Mouse (Mus musculus) midbrain, embryonic 14.5 days (tissue): ENCODE measurements at regions not wholly inside any gene's neighbourhood (a gene's known extent, or its start where the extent isn't known, plus 50 kb on each side); places are given as distances from the start of the nearest gene placed in this dataset.

Experiments used
- ATAC-seq: fragments of 200-750 bp; cut with Nextera tagmentation; 2 replicates; pipeline ENCODE4 v1.8.0; 2017; ENCODE audit warnings: moderate number of reproducible peaks, moderate library complexity; ENCODE audit not compliant: low FRiP score, low TSS enrichment
- DNase-seq: peaks from one replicate; pipeline ENCODE4 v3.0.0-alpha.2; 2015
- H3K27ac ChIP-seq: fragments of 300-500 bp; sonication (generic); replicated peaks from 2 replicates; pipeline ENCODE4 v1.5.1; 2014; ENCODE audit warnings: mild to moderate bottlenecking, low read depth, low read length, moderate library complexity
- H3K27me3 ChIP-seq: fragments of 300-500 bp; sonication (generic); 2 replicates; pipeline ENCODE4 v1.6.1; 2014; ENCODE audit warnings: low read length, control low read depth, mixed read lengths; ENCODE audit not compliant: control insufficient read depth, insufficient read depth
- H3K36me3 ChIP-seq: fragments of 300-500 bp; sonication (generic); 2 replicates; pipeline ENCODE4 v1.6.1; 2014; ENCODE audit warnings: low read length, control low read depth; ENCODE audit not compliant: control insufficient read depth, insufficient read depth
- H3K4me1 ChIP-seq: fragments of 300-500 bp; sonication (generic); 2 replicates; pipeline ENCODE4 v1.6.1; 2014; ENCODE audit warnings: mild to moderate bottlenecking, antibody characterized with exemption, low read length, control low read depth; ENCODE audit not compliant: control insufficient read depth, insufficient read depth
- H3K4me2 ChIP-seq: fragments of 300-500 bp; sonication (generic); 2 replicates; pipeline ENCODE4 v1.6.1; 2014; ENCODE audit warnings: mild to moderate bottlenecking, low read length, moderate library complexity
- H3K4me3 ChIP-seq: fragments of 300-500 bp; sonication (generic); replicated peaks from 2 replicates; pipeline ENCODE4 v1.5.1; 2014; ENCODE audit warnings: low read depth, low read length
- H3K9ac ChIP-seq: fragments of 300-500 bp; sonication (generic); replicated peaks from 2 replicates; pipeline ENCODE4 v1.6.1; 2014; ENCODE audit warnings: mild to moderate bottlenecking, low read length, moderate library complexity
- H3K9me3 ChIP-seq: fragments of 300-500 bp; sonication (generic); 2 replicates; pipeline ENCODE4 v1.6.1; 2016; ENCODE audit warnings: low read length, control low read depth, mixed read lengths; ENCODE audit not compliant: control insufficient read depth
- WGBS: fragments of 180-500 bp; shearing (Covaris S2); extraction: QIAGEN DNeasy Blood & Tissue Kit; methylation state at CpG from one replicate; pipeline ENCODE4 v1.1.7; 2014; 5-methylcytosine and 5-hydroxymethylcytosine counted together

GRCm38 (mm10) chr14:114609296-114609695, 482.7 kb upstream of the Gpc5 start:
- H3K4me3 ChIP-seq, result no peak overlapping the region
- no peaks in the 10 kb centered on the region for H3K27me3 ChIP-seq
- no peak overlapping the region for H3K4me2 ChIP-seq
- no peaks in the 10 kb centered on the region for H3K36me3 ChIP-seq
- H3K4me1 ChIP-seq, result no peaks in the 10 kb centered on the region
- no peak overlapping the region for H3K9ac ChIP-seq
- H3K27ac ChIP-seq, result no peak overlapping the region
- ATAC-seq (no peak), DNase-seq (no peak)
- H3K9me3 ChIP-seq, result no peaks in the 10 kb centered on the region
- WGBS, result 81% methylated on average over 4 of the region's 4 CpGs

- ATAC-seq, result no peak
Observed at GRCm38 (mm10) chr14:114612400-114612799, 479.6 kb upstream of the Gpc5 start.

GRCm38 (mm10) chr14:114656636-114657035, 435.4 kb upstream of the Gpc5 start:
- H3K4me3 ChIP-seq, result no peak overlapping the region
- no peaks in the 10 kb centered on the region for H3K27me3 ChIP-seq
- 33% methylated on average over 1 of the region's 1 CpGs for WGBS
- DNase-seq, result peak; percentile 5
- H3K4me2 ChIP-seq, result no peak overlapping the region
- H3K9me3 ChIP-seq, result no peaks in the 10 kb centered on the region
- H3K9ac ChIP-seq, result no peak overlapping the region
- ATAC-seq, result no peak
- H3K36me3 ChIP-seq, result no peaks in the 10 kb centered on the region
- no peak overlapping the region for H3K27ac ChIP-seq
- H3K4me1 ChIP-seq, result no peaks in the 10 kb centered on the region

More at GRCm38 (mm10) chr14:114612400-114612799, 479.6 kb upstream of the Gpc5 start:
- no peaks in the 10 kb centered on the region for H3K9me3 ChIP-seq
- no peaks in the 10 kb centered on the region for H3K4me1 ChIP-seq
- H3K27ac ChIP-seq, result no peak overlapping the region
- 55% methylated on average over 1 of the region's 1 CpGs for WGBS
- no peaks in the 10 kb centered on the region for H3K27me3 ChIP-seq
- H3K4me2 ChIP-seq, result no peak overlapping the region
- H3K36me3 ChIP-seq, result no peaks in the 10 kb centered on the region
- H3K4me3 ChIP-seq, result no peak overlapping the region
- H3K9ac ChIP-seq, result no peak overlapping the region
- DNase-seq, result no peak

DNA sequence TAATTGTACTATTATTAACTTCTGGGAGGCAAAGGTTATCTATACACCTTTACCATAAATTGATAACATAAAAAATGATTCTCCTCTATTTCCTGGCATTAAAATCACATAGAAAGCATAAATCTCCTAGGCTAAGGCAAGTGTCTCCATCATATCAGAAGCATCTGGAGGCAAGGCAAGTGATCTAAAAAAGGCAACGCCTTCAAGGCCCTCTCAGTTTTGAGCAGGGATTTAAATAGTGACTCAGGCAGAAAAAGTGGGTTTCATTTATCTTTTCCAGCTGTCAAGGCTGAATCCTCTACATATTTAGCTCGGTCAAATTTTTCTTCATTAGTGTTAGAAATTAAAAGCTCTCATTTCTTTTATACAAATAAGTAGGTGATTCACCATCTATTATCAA, 430.0 kb upstream of the Gpc5 start:
- ATAC-seq (no peak), DNase-seq (no peak)
- 86% methylated on average over 2 of the region's 2 CpGs for WGBS
- no peak overlapping the region for H3K4me3 ChIP-seq
- H3K36me3 ChIP-seq, result no peaks in the 10 kb centered on the region
- no peaks in the 10 kb centered on the region for H3K4me1 ChIP-seq
- no peaks in the 10 kb centered on the region for H3K27me3 ChIP-seq
- no peaks in the 10 kb centered on the region for H3K9me3 ChIP-seq
- no peak overlapping the region for H3K27ac ChIP-seq
- no peak overlapping the region for H3K4me2 ChIP-seq
- H3K9ac ChIP-seq, result no peak overlapping the region

DNA sequence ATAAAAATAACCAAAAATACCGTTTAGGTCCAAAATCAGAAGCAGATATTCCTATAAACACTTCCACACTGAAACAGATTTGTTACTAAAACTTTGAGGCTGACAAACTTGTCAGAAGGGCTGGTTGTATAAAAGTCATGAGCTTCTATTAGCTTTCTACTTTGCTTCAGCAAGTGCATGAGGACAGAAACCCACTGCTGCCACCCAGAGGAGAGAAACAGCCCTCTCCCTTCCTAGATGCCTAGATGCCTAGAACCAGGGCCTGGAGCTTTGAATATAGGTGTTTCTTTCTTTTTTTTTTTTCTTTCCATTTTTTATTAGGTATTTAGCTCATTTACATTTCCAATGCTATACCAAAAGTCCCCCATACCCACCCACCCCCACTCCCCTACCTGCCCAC, 406.9 kb upstream of the Gpc5 start:
- 62% methylated on average over 1 of the region's 1 CpGs for WGBS
- Histone ChIP-seq H3K27me3 (no peaks in the 10 kb centered on the region), H3K4me1 (no peaks in the 10 kb centered on the region), H3K9me3 (no peaks in the 10 kb centered on the region), H3K36me3 (no peaks in the 10 kb centered on the region), H3K27ac (no peak overlapping the region), H3K4me2 (no peak overlapping the region), H3K4me3 (no peak overlapping the region), H3K9ac (no peak overlapping the region)
- DNase-seq (peak; percentile 33), ATAC-seq (no peak)

DNA sequence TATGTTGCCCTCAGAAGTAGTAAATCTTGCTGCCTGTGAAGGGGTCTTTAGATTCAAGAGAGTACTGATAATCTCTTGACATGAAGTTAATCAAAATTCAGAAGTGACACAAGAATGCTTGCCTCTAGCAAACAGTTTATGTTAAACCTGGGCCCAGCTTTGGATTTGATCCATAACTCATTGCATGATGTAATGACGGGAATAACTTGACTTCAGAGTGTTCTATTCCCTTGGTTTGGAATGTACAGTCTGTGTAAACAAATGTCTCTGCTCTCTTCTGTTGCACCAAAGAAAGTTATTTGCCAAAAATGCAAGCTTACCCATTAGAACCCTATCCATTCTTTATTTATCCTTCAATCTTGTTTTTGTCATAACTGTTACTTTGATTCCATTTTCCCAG, 397.1 kb upstream of the Gpc5 start:
- no peak for ATAC-seq
- Histone ChIP-seq H3K27me3 (no peaks in the 10 kb centered on the region), H3K4me2 (no peak overlapping the region), H3K9ac (no peak overlapping the region), H3K36me3 (no peaks in the 10 kb centered on the region), H3K27ac (no peak overlapping the region), H3K9me3 (no peaks in the 10 kb centered on the region), H3K4me1 (no peaks in the 10 kb centered on the region), H3K4me3 (no peak overlapping the region)
- 81% methylated on average over 1 of the region's 1 CpGs for WGBS
- no peak for DNase-seq

DNA sequence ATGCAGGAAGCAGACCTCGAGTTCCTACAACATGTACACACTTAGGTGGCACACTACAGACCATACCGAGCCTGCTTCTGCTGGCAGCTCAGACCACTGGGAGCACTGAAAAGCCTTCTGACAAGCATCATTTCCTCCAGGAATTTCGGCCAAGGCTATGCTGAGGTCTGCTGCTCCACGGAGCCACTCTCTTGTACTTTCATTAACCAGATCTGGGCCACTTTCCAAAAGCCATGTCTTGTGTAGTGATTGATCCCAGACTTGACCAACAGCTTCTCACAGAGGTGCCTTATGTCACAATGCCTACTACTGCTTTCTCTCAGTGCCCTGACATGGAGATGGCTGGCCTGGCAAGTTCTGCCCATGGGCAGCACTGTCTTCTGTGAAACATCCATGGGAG, 394.5 kb upstream of the Gpc5 start:
- H3K4me2 ChIP-seq, result no peak overlapping the region
- ATAC-seq, result no peak
- no peaks in the 10 kb centered on the region for H3K4me1 ChIP-seq
- H3K27ac ChIP-seq, result no peak overlapping the region
- 87% methylated on average over 4 of the region's 4 CpGs for WGBS
- no peak for DNase-seq
- no peak overlapping the region for H3K4me3 ChIP-seq
- no peaks in the 10 kb centered on the region for H3K9me3 ChIP-seq
- H3K27me3 ChIP-seq, result no peaks in the 10 kb centered on the region
- H3K9ac ChIP-seq, result no peak overlapping the region
- H3K36me3 ChIP-seq, result no peaks in the 10 kb centered on the region

DNA sequence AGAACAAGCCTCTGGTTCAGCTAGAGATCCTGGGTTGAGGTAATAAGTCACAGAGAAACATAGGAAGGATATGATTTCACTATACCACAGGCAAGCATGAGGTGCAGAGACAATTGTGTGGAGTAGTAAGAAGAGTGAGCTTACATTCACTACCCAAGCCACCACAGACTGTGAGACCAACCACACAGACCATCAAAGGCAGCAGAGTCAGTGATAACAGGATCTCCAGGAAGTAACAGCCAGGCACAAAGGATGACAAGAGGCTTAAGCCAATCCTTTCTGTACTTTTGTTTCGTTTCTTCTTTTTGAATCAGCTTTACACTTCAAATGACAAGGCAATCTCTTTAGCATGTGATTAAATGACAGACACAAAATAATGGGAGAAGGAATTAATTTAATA, 368.9 kb upstream of the Gpc5 start:
- Histone ChIP-seq H3K36me3 (no peaks in the 10 kb centered on the region), H3K9ac (no peak overlapping the region), H3K4me3 (no peak overlapping the region), H3K9me3 (no peaks in the 10 kb centered on the region), H3K27ac (no peak overlapping the region), H3K4me1 (no peaks in the 10 kb centered on the region), H3K4me2 (no peak overlapping the region), H3K27me3 (no peaks in the 10 kb centered on the region)
- WGBS, result 25% methylated on average over 1 of the region's 1 CpGs
- no peak for DNase-seq
- no peak for ATAC-seq

GRCm38 (mm10) chr14:114767323-114767722, 324.7 kb upstream of the Gpc5 start:
- no peak overlapping the region for H3K27ac ChIP-seq
- no peaks in the 10 kb centered on the region for H3K36me3 ChIP-seq
- H3K9ac ChIP-seq, result no peak overlapping the region
- H3K4me3 ChIP-seq, result no peak overlapping the region
- H3K4me2 ChIP-seq, result no peak overlapping the region
- H3K27me3 ChIP-seq, result no peaks in the 10 kb centered on the region
- no peaks in the 10 kb centered on the region for H3K4me1 ChIP-seq
- ATAC-seq (no peak), DNase-seq (no peak)
- WGBS, result 83% methylated on average over 5 of the region's 5 CpGs
- H3K9me3 ChIP-seq, result no peaks in the 10 kb centered on the region
